Mouse (Mus musculus) stomach, embryonic 15.5 days (tissue): ENCODE measurements around the gene Gm20388. TPM values are rescaled to one million over a fixed set of nuclear protein-coding genes. Genes with fewer than 3 reads are reported as not detected.
A peak's percentile ranks its signal among the peaks of the same experiment; 100 is the strongest.

Experiments
- ATAC-seq: fragments of 200-750 bp; cut with Nextera tagmentation; 2 replicates; pipeline ENCODE4 v1.8.0; 2017; ENCODE audit warnings: low read depth, moderate number of reproducible peaks, moderate TSS enrichment; ENCODE audit not compliant: insufficient read depth, low FRiP score
- H3K27ac ChIP-seq: fragments of 300-500 bp; sonication (generic); 2 replicates; pipeline ENCODE4 v1.5.1; 2015; ENCODE audit warnings: mild to moderate bottlenecking, inconsistent platforms
- H3K27me3 ChIP-seq: fragments of 300-500 bp; sonication (generic); replicated peaks from 2 replicates; pipeline ENCODE4 v1.6.1; 2015; ENCODE audit warnings: inconsistent platforms
- H3K36me3 ChIP-seq: fragments of 300-500 bp; sonication (generic); 2 replicates; pipeline ENCODE4 v1.6.1; 2015; ENCODE audit warnings: inconsistent platforms
- H3K4me1 ChIP-seq: fragments of 300-500 bp; sonication (generic); 2 replicates; pipeline ENCODE4 v1.6.1; 2015; ENCODE audit warnings: inconsistent platforms
- H3K4me2 ChIP-seq: fragments of 300-500 bp; sonication (generic); 2 replicates; pipeline ENCODE4 v1.6.1; 2015; ENCODE audit warnings: mild to moderate bottlenecking, inconsistent platforms
- H3K4me3 ChIP-seq: fragments of 300-500 bp; sonication (generic); replicated peaks from 2 replicates; pipeline ENCODE4 v1.5.1; 2015; ENCODE audit warnings: inconsistent platforms
- H3K9ac ChIP-seq: fragments of 300-500 bp; sonication (generic); 2 replicates; pipeline ENCODE4 v1.6.1; 2015; ENCODE audit warnings: inconsistent platforms
- H3K9me3 ChIP-seq: fragments of 300-500 bp; sonication (generic); 2 replicates; pipeline ENCODE4 v1.6.1; 2016; ENCODE audit warnings: inconsistent platforms
- WGBS: fragments of 180-500 bp; shearing (Covaris S2); methylation state at CpG from one replicate; pipeline ENCODE4 v1.1.7; 2015; 5-methylcytosine and 5-hydroxymethylcytosine counted together
- polyA plus RNA-seq: library from polyadenylated mRNA; unstranded; fragments of >200 nt; fragmentation: Nextera tagmentation; extraction: Ambion mirVana; gene quantifications from 2 replicates; pipeline ENCODE4 v1.2.1, GENCODE M21; 2015

The Gm20388 gene
- polyA plus RNA-seq, 1 experiment from 2014 or later, result not detected

- peak overlapping the region; percentile 69 for H3K9ac ChIP-seq
- H3K4me3 ChIP-seq, result peak overlapping the region; percentile 63
- no peaks in the 10 kb centered on the region for H3K9me3 ChIP-seq
- H3K27me3 ChIP-seq, result no peaks in the 10 kb centered on the region
- no peaks in the 10 kb centered on the region for H3K36me3 ChIP-seq
- peak overlapping the region; percentile 99 for H3K4me2 ChIP-seq
- 1% methylated on average over 39 of the region's 46 CpGs for WGBS
- ATAC-seq, result no peak
- H3K4me1 ChIP-seq, result peaks cover 81% of the 10 kb centered on the region
- H3K27ac ChIP-seq, result peak overlapping the region; percentile 94
Observed at GRCm38 (mm10) chr8:120537818-120538396, 627.3 kb downstream of the Gm20388 start.

DNA sequence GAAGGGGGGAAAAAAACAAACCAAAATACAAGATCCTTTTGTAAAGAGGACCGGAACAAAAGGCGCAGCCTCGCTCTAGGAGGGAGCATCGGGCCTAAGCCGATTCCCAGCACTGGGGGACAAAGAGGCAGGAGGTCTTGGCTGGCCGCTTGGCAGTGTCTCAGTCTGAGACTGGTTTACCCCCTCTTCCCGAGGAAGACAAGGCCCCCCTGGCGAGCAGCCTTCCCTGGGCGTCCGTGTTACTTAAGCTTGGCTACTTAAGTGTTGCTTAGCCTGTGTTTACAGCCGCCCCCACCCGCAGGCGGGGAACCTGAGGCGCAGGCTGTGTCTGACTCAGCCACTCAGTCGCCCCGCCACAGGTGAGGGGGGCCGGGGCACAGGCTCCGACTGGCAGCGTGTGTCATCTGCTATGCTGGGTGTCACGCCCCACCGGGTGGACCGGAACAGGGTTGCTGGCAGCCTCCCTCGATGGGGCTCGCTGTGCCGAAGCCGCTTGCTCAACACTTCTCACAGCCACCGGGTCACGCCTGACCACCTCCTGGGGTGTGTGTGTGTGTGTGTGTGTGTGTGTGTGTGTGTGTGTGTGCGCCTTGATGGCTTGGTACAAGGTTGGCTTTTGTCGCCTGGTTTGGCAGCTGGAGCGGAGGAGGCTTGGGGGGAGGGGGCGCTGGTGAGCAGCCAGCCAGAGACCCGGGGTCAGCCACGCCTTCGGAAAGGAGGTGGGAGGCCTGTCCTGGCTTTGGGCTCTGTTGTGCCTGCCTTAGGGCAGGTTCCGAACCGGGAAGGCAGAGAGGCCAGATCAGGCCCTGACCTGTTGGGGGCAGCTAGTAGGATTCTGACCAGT, 628.0 kb downstream of the Gm20388 start:
- no peaks in the 10 kb centered on the region for H3K9me3 ChIP-seq
- peak overlapping the region; percentile 94 for H3K27ac ChIP-seq
- no peaks in the 10 kb centered on the region for H3K27me3 ChIP-seq
- WGBS, result 12% methylated on average over 37 of the region's 37 CpGs
- peaks cover 81% of the 10 kb centered on the region for H3K4me1 ChIP-seq
- peak overlapping the region; percentile 99 for H3K4me2 ChIP-seq
- peak; percentile 33 for ATAC-seq
- H3K9ac ChIP-seq, result peak overlapping the region; percentile 69
- no peaks in the 10 kb centered on the region for H3K36me3 ChIP-seq
- H3K4me3 ChIP-seq, result peak overlapping the region; percentile 63

GRCm38 (mm10) chr8:120539381-120539774, 628.7 kb downstream of the Gm20388 start:
- H3K4me3 ChIP-seq, result peak overlapping the region; percentile 63
- H3K4me1 ChIP-seq, result peaks cover 80% of the 10 kb centered on the region
- H3K27ac ChIP-seq, result peak overlapping the region; percentile 94
- WGBS, result 51% methylated on average over 6 of the region's 6 CpGs
- H3K9ac ChIP-seq, result no peak overlapping the region; the same call in 1 of the 2 replicates
- no peaks in the 10 kb centered on the region for H3K36me3 ChIP-seq
- H3K4me2 ChIP-seq, result peak overlapping the region; percentile 99
- no peaks in the 10 kb centered on the region for H3K9me3 ChIP-seq
- ATAC-seq, result no peak
- no peaks in the 10 kb centered on the region for H3K27me3 ChIP-seq

GRCm38 (mm10) chr8:120539775-120540625, 629.4 kb downstream of the Gm20388 start:
- Histone ChIP-seq H3K4me3 (peak overlapping the region; percentile 63; the same call in 1 of the 2 replicates), H3K4me2 (peak overlapping the region; percentile 99), H3K27me3 (no peaks in the 10 kb centered on the region), H3K27ac (peak overlapping the region; percentile 94), H3K4me1 (peaks cover 74% of the 10 kb centered on the region), H3K36me3 (no peaks in the 10 kb centered on the region), H3K9me3 (no peaks in the 10 kb centered on the region), H3K9ac (no peak overlapping the region; the same call in 1 of the 2 replicates)
- no peak for ATAC-seq
- 39% methylated on average over 23 of the region's 23 CpGs for WGBS

DNA sequence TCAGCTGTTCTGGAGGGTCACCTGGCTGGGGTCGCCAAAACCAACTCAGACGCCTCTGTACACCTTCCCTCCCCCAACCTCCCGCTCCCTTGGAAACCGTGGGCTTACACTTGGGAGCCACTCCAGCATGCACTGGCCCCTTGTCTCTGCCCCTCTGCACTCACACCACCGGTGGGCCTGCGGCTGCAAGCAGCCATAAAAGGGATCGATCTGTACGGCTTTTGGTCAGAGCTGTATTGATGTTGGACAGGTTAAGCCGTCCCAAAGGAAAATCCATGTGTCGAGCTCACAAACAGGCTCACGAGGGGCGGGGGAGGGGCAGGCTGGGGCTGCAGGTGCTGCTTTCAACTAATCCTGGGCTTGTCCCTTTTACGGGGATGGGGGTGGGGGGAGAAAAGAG, 632.4 kb downstream of the Gm20388 start:
- H3K27ac ChIP-seq, result peak overlapping the region; percentile 1
- no peaks in the 10 kb centered on the region for H3K27me3 ChIP-seq
- ATAC-seq, result no peak
- H3K36me3 ChIP-seq, result no peaks in the 10 kb centered on the region
- H3K4me2 ChIP-seq, result peak overlapping the region; percentile 21; the same call in 1 of the 2 replicates
- no peaks in the 10 kb centered on the region for H3K9me3 ChIP-seq
- no peak overlapping the region for H3K4me3 ChIP-seq
- no peak overlapping the region for H3K9ac ChIP-seq
- H3K4me1 ChIP-seq, result peaks cover 74% of the 10 kb centered on the region
- WGBS, result 27% methylated on average over 13 of the region's 13 CpGs

- peak overlapping the region; percentile 1 for H3K27ac ChIP-seq
- no peak overlapping the region for H3K9ac ChIP-seq
- no peaks in the 10 kb centered on the region for H3K27me3 ChIP-seq
- H3K4me3 ChIP-seq, result no peak overlapping the region
- H3K4me2 ChIP-seq, result no peak overlapping the region
- no peak for ATAC-seq
- H3K4me1 ChIP-seq, result peaks cover 74% of the 10 kb centered on the region
- no peaks in the 10 kb centered on the region for H3K36me3 ChIP-seq
- H3K9me3 ChIP-seq, result no peaks in the 10 kb centered on the region
- 51% methylated on average over 8 of the region's 8 CpGs for WGBS
Observed at GRCm38 (mm10) chr8:120543416-120544055, 632.9 kb downstream of the Gm20388 start.

- H3K4me3 ChIP-seq, result no peak overlapping the region
- H3K27me3 ChIP-seq, result no peaks in the 10 kb centered on the region
- H3K27ac ChIP-seq, result peak overlapping the region; percentile 1; the same call in 1 of the 2 replicates
- WGBS, result 69% methylated on average over 5 of the region's 5 CpGs
- no peak overlapping the region for H3K9ac ChIP-seq
- H3K4me1 ChIP-seq, result peaks cover 74% of the 10 kb centered on the region
- no peaks in the 10 kb centered on the region for H3K36me3 ChIP-seq
- H3K9me3 ChIP-seq, result no peaks in the 10 kb centered on the region
- no peak for ATAC-seq
- no peak overlapping the region for H3K4me2 ChIP-seq
Observed at GRCm38 (mm10) chr8:120544155-120544554, 633.5 kb downstream of the Gm20388 start.

DNA sequence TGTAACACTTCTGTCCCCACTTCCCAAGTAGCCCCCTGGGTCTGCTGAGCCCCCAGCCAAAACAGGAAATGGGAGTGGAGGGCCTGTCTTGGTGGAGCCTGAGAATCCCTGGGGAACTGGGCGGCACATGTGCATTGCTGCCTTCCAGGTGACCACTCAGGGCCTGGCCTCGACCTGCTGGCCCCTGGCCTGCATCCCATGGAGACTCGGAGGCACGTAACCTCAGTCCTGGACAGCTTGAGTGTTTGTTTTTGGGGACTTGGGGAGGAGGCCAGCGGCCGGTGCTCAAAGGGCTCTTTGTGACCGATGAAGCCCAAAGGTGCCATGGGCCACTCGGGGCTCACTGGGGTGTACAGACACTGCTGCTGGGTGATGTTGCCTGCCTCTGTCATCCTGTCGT, 636.9 kb downstream of the Gm20388 start:
- H3K9ac ChIP-seq, result no peak overlapping the region
- 59% methylated on average over 9 of the region's 9 CpGs for WGBS
- no peaks in the 10 kb centered on the region for H3K9me3 ChIP-seq
- no peak for ATAC-seq
- H3K27me3 ChIP-seq, result no peaks in the 10 kb centered on the region
- no peaks in the 10 kb centered on the region for H3K36me3 ChIP-seq
- H3K4me1 ChIP-seq, result peaks cover 77% of the 10 kb centered on the region
- H3K4me2 ChIP-seq, result no peak overlapping the region
- no peak overlapping the region for H3K27ac ChIP-seq
- H3K4me3 ChIP-seq, result no peak overlapping the region

GRCm38 (mm10) chr8:120548313-120548761, 637.7 kb downstream of the Gm20388 start:
- ATAC-seq, result peak; percentile 33; the same call in 1 of the 2 replicates
- no peaks in the 10 kb centered on the region for H3K9me3 ChIP-seq
- no peak overlapping the region for H3K27ac ChIP-seq
- H3K4me2 ChIP-seq, result no peak overlapping the region
- no peak overlapping the region for H3K9ac ChIP-seq
- H3K4me1 ChIP-seq, result peaks cover 69% of the 10 kb centered on the region
- H3K27me3 ChIP-seq, result no peaks in the 10 kb centered on the region
- H3K36me3 ChIP-seq, result no peaks in the 10 kb centered on the region
- H3K4me3 ChIP-seq, result no peak overlapping the region
- 65% methylated on average over 16 of the region's 16 CpGs for WGBS

DNA sequence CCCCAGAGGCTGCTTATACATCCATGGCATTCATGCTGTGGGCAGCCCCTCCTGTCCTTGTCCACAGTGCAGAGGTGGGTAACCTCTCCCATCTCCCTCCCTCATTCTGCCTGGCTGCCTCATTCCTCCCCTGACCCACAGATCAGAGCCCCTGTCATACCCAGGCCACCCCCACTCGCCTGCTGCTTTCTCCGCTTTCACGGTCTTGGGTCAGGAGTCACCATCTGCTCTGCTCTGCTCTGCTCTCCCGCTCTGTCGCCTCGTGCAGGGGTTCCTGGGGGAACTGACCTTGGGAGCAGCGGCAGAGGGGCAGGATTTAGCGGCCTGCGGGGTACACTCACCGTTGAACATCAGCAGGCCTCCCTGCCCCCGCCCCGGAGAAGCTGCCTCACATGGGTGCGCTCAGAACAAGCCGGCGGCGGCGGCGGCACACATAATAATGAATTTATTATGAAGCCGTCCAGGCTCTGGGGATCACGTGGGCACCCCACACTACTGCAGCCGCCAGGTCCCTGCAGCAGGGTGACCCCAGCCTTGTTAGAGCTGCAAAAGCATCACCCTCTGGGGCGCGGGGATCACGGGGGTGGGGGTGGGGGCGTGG, 638.8 kb downstream of the Gm20388 start:
- no peak overlapping the region for H3K9ac ChIP-seq
- H3K27me3 ChIP-seq, result no peaks in the 10 kb centered on the region
- no peak overlapping the region for H3K4me3 ChIP-seq
- peaks cover 64% of the 10 kb centered on the region for H3K4me1 ChIP-seq
- H3K27ac ChIP-seq, result peak overlapping the region; percentile 13
- WGBS, result 15% methylated on average over 25 of the region's 25 CpGs
- H3K9me3 ChIP-seq, result no peaks in the 10 kb centered on the region
- H3K36me3 ChIP-seq, result no peaks in the 10 kb centered on the region
- peak overlapping the region; percentile 41 for H3K4me2 ChIP-seq
- no peak for ATAC-seq

DNA sequence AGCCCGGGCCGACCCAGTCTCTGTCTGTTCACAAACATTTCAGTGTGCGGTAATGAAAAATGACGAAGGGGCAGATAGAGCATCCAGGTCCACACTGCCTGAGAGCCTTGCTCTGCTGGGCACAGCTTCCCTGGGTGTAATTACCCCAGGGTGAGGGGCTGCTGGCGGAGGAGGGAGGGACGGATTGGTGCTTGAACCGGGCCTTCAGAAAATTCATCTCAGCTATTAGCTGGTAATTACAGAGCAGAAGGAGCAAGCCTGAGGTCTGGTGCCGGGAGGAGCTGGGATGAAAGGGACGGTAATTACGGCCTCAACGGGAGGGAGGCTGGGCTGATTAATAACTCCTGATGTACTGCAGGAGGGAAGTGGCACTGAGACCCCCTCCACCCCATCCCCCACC, 639.3 kb downstream of the Gm20388 start:
- no peak overlapping the region for H3K4me3 ChIP-seq
- no peaks in the 10 kb centered on the region for H3K27me3 ChIP-seq
- ATAC-seq, result no peak
- H3K4me2 ChIP-seq, result peak overlapping the region; percentile 41; the same call in 1 of the 2 replicates
- peaks cover 64% of the 10 kb centered on the region for H3K4me1 ChIP-seq
- H3K9me3 ChIP-seq, result no peaks in the 10 kb centered on the region
- H3K36me3 ChIP-seq, result 0 out of 2 replicates have a peak, but pooled peaks cover 4% of the 10 kb centered on the region
- H3K9ac ChIP-seq, result no peak overlapping the region
- peak overlapping the region; percentile 13; the same call in 1 of the 2 replicates for H3K27ac ChIP-seq
- WGBS, result 31% methylated on average over 11 of the region's 11 CpGs
